Mouse (Mus musculus) liver, adult 2 months (tissue): ENCODE data around the gene Amy1. TPM values are rescaled to one million over a fixed set of nuclear protein-coding genes. Genes with fewer than 3 reads are reported as not detected.
"Not testable (repeated sequence)": the region's sequence is repeated elsewhere in the genome, so short reads cannot be mapped to it uniquely, and the experiment has no call there.

Source experiments
- DNase-seq: peaks from one replicate; pipeline ENCODE4 v3.0.0-alpha.2; 2011; ENCODE audit warnings: low read depth, low spot score; ENCODE audit errors: extremely low read depth
- H3K27ac ChIP-seq: fragments of 200-500 bp; replicated peaks from 2 replicates; pipeline ENCODE4 v1.5.1; 2012; ENCODE audit warnings: low read depth, mild to moderate bottlenecking, control low read depth, inconsistent platforms, low read length; ENCODE audit not compliant: insufficient read depth
- H3K27me3 ChIP-seq: fragments of 200-500 bp; 2 replicates; pipeline ENCODE4 v1.6.1; 2012; ENCODE audit warnings: mild to moderate bottlenecking, moderate library complexity, low read length, inconsistent platforms; ENCODE audit not compliant: control insufficient read depth, insufficient read depth
- H3K36me3 ChIP-seq: fragments of 200-500 bp; 2 replicates; pipeline ENCODE4 v1.6.1; 2012; ENCODE audit warnings: low read length, inconsistent platforms; ENCODE audit not compliant: control insufficient read depth, insufficient read depth
- H3K4me1 ChIP-seq: fragments of 200-500 bp; 2 replicates; pipeline ENCODE4 v1.6.1; 2011; ENCODE audit warnings: low read length; ENCODE audit not compliant: control insufficient read depth, insufficient read depth
- H3K4me3 ChIP-seq: fragments of 200-500 bp; 2 replicates; pipeline ENCODE4 v1.5.1; 2011; ENCODE audit warnings: low read depth, mild to moderate bottlenecking, control low read depth, low read length, moderate library complexity; ENCODE audit not compliant: insufficient read depth
- H3K79me2 ChIP-seq: fragments of 200-500 bp; 2 replicates; pipeline ENCODE4 v1.6.1; 2012; ENCODE audit warnings: inconsistent platforms, mild to moderate bottlenecking, low read length, moderate library complexity; ENCODE audit not compliant: control insufficient read depth, insufficient read depth
- H3K9ac ChIP-seq: fragments of 200-500 bp; 2 replicates; pipeline ENCODE4 v1.6.1; 2012; ENCODE audit warnings: low read depth, mild to moderate bottlenecking, control low read depth, inconsistent platforms, low read length
- CTCF ChIP-seq: fragments of 200-500 bp; IDR thresholded peaks from 2 replicates; pipeline ENCODE4 v1.5.1; 2011; ENCODE audit warnings: low read depth, low read length, control low read depth
- POLR2A ChIP-seq: fragments of 200-500 bp; IDR thresholded peaks from 2 replicates; pipeline ENCODE4 v1.6.1; 2011; ENCODE audit warnings: low read length, control low read depth; ENCODE audit not compliant: insufficient read depth; ENCODE audit errors: extremely low read depth
- WGBS: fragments of 180-500 bp; shearing (Covaris S2); methylation state at CpG from one replicate; pipeline ENCODE4 v1.1.7; 2018; 5-methylcytosine and 5-hydroxymethylcytosine counted together
- polyA plus RNA-seq: library from polyadenylated mRNA; depleted of rRNA; stranded (reverse); fragments of >200 nt; gene quantifications from 2 replicates; pipeline ENCODE4 v1.2.3, GENCODE M21; 2012; rRNA removed
- total RNA-seq: library from RNA; depleted of rRNA; stranded (reverse); fragments of >200 nt; gene quantifications from 2 replicates; pipeline ENCODE4 v1.2.3, GENCODE M21; 2014; rRNA removed

Gene Amy1
- total and polyA plus RNA-seq, 2 experiments, result 41.5 to 348 TPM

DNA sequence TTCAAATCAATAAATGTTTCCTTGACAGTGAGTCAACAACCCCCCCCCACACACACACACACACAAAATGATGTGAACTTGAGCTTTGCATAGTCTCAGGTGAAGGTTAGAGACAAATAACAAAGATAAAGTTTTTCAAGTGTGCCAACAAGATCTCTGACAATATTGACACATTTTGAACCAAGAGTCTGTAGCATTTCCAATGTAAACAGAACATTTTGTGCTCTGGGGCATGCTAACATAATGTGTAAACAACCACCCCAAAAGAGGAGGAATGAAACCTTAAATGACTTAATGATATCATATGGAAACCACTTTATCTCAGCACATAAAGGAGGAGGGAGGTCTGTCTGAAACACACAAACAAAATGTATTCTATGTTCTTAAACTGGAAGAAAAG, 66.8 kb downstream of the Amy1 start:
- H3K79me2 ChIP-seq, result no peaks in the 10 kb centered on the region
- H3K27me3 ChIP-seq, result no peaks in the 10 kb centered on the region
- H3K4me3 ChIP-seq, result no peak overlapping the region
- H3K9ac ChIP-seq, result no peak overlapping the region
- peaks cover 4% of the 10 kb centered on the region; the same call in 1 of the 2 replicates for H3K4me1 ChIP-seq
- DNase-seq, result peak; percentile 80
- no peaks in the 10 kb centered on the region for H3K36me3 ChIP-seq
- TF ChIP-seq POLR2A, result no peak
- no peak for TF ChIP-seq CTCF
- H3K27ac ChIP-seq, result no peak overlapping the region

DNA sequence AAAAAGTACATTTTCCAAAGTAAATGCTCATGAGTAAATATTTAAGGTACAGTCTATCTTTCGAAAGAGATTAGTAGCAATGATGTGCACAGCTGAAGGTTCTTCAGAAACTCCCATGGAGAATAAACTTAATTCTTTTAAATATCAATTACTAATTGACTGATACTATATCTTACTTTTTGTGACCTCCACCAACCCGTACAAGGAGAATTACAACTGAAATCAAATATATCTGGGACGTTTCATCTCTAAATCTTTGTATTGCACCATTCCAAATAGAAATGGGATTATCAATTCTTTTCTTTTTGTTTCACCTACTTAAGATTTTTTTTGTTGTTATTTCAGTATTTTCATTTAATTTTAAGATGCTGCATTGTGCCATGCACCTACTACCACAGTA, 74.2 kb downstream of the Amy1 start, which contains the start of gene Amy2a1:
TSS of gene Amy2a1 (minus strand) at position 101 of the 400 bp plus-strand sequence.
- DNase-seq, H3K79me2 ChIP-seq, H3K4me3 ChIP-seq, H3K36me3 ChIP-seq, H3K9ac ChIP-seq, H3K27ac ChIP-seq, H3K27me3 ChIP-seq, H3K4me1 ChIP-seq: not testable (repeated sequence)
- WGBS, result 51% methylated on average over 3 of the region's 3 CpGs

Other genes with a start within 250 kb of the Amy1 start
- 11.2 TPM in 1 of 2 replicates, not detected in the other for gene Amy2a1, start 74.3 kb downstream of the Amy1 start, total RNA-seq
- not detected in 2 replicates for gene Amy2a1, start 74.3 kb downstream of the Amy1 start, polyA plus RNA-seq
- 13.9 and 18.3 TPM in 2 replicates for gene Rnpc3, start 23.4 kb upstream of the Amy1 start, total RNA-seq
- gene Rnpc3, start 23.4 kb upstream of the Amy1 start, polyA plus RNA-seq, result 2.9 and 4.9 TPM in 2 replicates